Mouse (Mus musculus) heart, embryonic 11.5 days (tissue): ENCODE measurements at regions not wholly inside any gene's neighbourhood (a gene's known extent, or its start where the extent isn't known, plus 50 kb on each side); places are given as distances from the start of the nearest gene placed in this dataset.

Experiments
- ATAC-seq: fragments of 200-750 bp; cut with Nextera tagmentation; replicated peaks from 2 replicates; pipeline ENCODE4 v1.8.0; 2017; ENCODE audit warnings: moderate library complexity; ENCODE audit not compliant: insufficient number of reproducible peaks, low FRiP score, low TSS enrichment
- H3K27ac ChIP-seq: fragments of 300-500 bp; sonication (generic); 2 replicates; pipeline ENCODE4 v1.5.1; 2014; ENCODE audit warnings: mild to moderate bottlenecking, low read depth, low read length
- H3K27me3 ChIP-seq: fragments of 300-500 bp; sonication (generic); 2 replicates; pipeline ENCODE4 v1.6.1; 2014; ENCODE audit warnings: mild to moderate bottlenecking, low read length, mixed read lengths; ENCODE audit not compliant: control insufficient read depth, insufficient read depth
- H3K36me3 ChIP-seq: fragments of 300-500 bp; sonication (generic); 2 replicates; pipeline ENCODE4 v1.6.1; 2014; ENCODE audit warnings: mild to moderate bottlenecking, low read length, moderate library complexity, mixed read lengths; ENCODE audit not compliant: control insufficient read depth, insufficient read depth
- H3K4me1 ChIP-seq: fragments of 300-500 bp; sonication (generic); 2 replicates; pipeline ENCODE4 v1.6.1; 2014; ENCODE audit warnings: low read length; ENCODE audit not compliant: control insufficient read depth, insufficient read depth
- H3K4me2 ChIP-seq: fragments of 300-500 bp; sonication (generic); 2 replicates; pipeline ENCODE4 v1.6.1; 2014; ENCODE audit warnings: mild to moderate bottlenecking, moderate library complexity
- H3K4me3 ChIP-seq: fragments of 300-500 bp; sonication (generic); 2 replicates; pipeline ENCODE4 v1.5.1; 2014; ENCODE audit warnings: low read depth, low read length
- H3K9ac ChIP-seq: fragments of 300-500 bp; sonication (generic); 2 replicates; pipeline ENCODE4 v1.6.1; 2014; ENCODE audit warnings: mild to moderate bottlenecking, low read depth, low read length, moderate library complexity
- H3K9me3 ChIP-seq: fragments of 300-500 bp; sonication (generic); replicated peaks from 2 replicates; pipeline ENCODE4 v1.6.1; 2016; ENCODE audit warnings: low read length; ENCODE audit not compliant: control insufficient read depth
- WGBS: fragments of 180-500 bp; shearing (Covaris S2); extraction: QIAGEN DNeasy Blood & Tissue Kit; methylation state at CpG from one replicate; pipeline ENCODE4 v1.1.7; 2014; ENCODE audit not compliant: insufficient replicate concordance; 5-methylcytosine and 5-hydroxymethylcytosine counted together

DNA sequence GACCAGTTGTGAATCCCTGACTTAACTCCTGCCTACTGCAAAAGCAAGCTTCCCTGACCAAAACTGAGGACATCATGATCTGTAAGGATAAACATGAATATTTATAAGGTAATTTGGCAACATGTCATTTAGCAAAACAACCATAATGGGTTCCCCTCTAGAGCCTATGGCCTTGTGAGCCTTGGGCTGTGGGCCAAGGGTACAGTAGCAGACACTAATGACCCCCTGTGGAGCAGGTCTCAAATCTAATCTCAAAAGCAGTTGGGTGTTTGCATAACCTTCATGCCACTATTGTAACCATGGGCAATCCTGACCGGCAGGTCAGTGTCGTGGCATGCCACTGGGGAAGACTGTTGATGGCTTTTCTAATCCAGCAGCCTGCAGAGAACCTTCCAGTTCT lies 270.8 kb downstream of the Ptpru start:
- no peak for ATAC-seq
- no peak overlapping the region for H3K4me2 ChIP-seq
- H3K27me3 ChIP-seq: no peaks in the 10 kb centered on the region
- no peaks in the 10 kb centered on the region for H3K36me3 ChIP-seq
- no peak overlapping the region for H3K4me3 ChIP-seq
- no peak overlapping the region for H3K27ac ChIP-seq
- no peaks in the 10 kb centered on the region for H3K9me3 ChIP-seq
- 66% methylated on average over 2 of the region's 2 CpGs for WGBS
- no peaks in the 10 kb centered on the region for H3K4me1 ChIP-seq
- no peak overlapping the region for H3K9ac ChIP-seq

- WGBS: 46% methylated on average over 5 of the region's 5 CpGs
- no peak overlapping the region for H3K9ac ChIP-seq
- no peak for ATAC-seq
Observed at GRCm38 (mm10) chr4:131569156-131569555, 268.9 kb downstream of the Ptpru start.

GRCm38 (mm10) chr4:131577571-131577970 lies 260.5 kb downstream of the Ptpru start:
- Histone ChIP-seq H3K9me3 (no peaks in the 10 kb centered on the region), H3K9ac (no peak overlapping the region), H3K27me3 (no peaks in the 10 kb centered on the region), H3K27ac (no peak overlapping the region), H3K4me1 (no peaks in the 10 kb centered on the region), H3K4me2 (no peak overlapping the region), H3K4me3 (no peak overlapping the region), H3K36me3 (no peaks in the 10 kb centered on the region)
- 45% methylated on average over 4 of the region's 4 CpGs for WGBS
- ATAC-seq: no peak

More at GRCm38 (mm10) chr4:131569156-131569555, 268.9 kb downstream of the Ptpru start:
- Histone ChIP-seq H3K36me3 (no peaks in the 10 kb centered on the region), H3K9me3 (no peaks in the 10 kb centered on the region), H3K4me2 (no peak overlapping the region), H3K27me3 (no peaks in the 10 kb centered on the region), H3K4me1 (no peaks in the 10 kb centered on the region), H3K4me3 (no peak overlapping the region), H3K27ac (no peak overlapping the region)

DNA sequence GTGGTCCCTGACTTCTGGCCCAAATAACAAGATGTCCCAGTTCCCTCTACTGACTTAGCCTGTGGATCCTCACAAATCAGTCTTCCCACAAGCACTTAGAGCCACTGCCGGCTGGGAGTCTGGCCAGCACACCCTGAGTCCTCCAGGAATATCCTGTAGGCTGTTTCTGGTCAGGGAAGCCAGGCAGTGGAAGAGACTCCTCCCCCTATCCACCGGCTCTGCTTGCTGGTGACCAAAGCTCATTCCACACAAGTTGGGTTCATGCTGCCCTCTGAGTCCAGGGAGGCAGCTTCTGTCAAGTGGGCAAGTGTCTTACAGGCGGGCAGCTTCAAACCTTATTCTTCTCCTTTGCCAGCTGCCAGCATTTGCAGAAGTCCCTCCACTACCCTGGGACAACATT lies 252.1 kb downstream of the Ptpru start:
- Histone ChIP-seq H3K27ac (no peak overlapping the region), H3K9me3 (no peaks in the 10 kb centered on the region), H3K4me1 (no peaks in the 10 kb centered on the region), H3K4me3 (no peak overlapping the region), H3K4me2 (no peak overlapping the region), H3K9ac (no peak overlapping the region), H3K36me3 (no peaks in the 10 kb centered on the region), H3K27me3 (no peaks in the 10 kb centered on the region)
- WGBS: 56% methylated on average over 3 of the region's 3 CpGs
- ATAC-seq: no peak

GRCm38 (mm10) chr4:131587536-131587935 lies 250.6 kb downstream of the Ptpru start:
- H3K36me3 ChIP-seq: no peaks in the 10 kb centered on the region
- H3K4me2 ChIP-seq: no peak overlapping the region
- 61% methylated on average over 7 of the region's 7 CpGs for WGBS
- H3K4me3 ChIP-seq: no peak overlapping the region
- no peaks in the 10 kb centered on the region for H3K4me1 ChIP-seq
- no peaks in the 10 kb centered on the region for H3K27me3 ChIP-seq
- no peaks in the 10 kb centered on the region for H3K9me3 ChIP-seq
- ATAC-seq: no peak
- no peak overlapping the region for H3K27ac ChIP-seq
- no peak overlapping the region for H3K9ac ChIP-seq

GRCm38 (mm10) chr4:131590136-131590535 lies 248.0 kb downstream of the Ptpru start:
- Histone ChIP-seq H3K4me3 (no peak overlapping the region), H3K27ac (no peak overlapping the region), H3K27me3 (no peaks in the 10 kb centered on the region), H3K9me3 (no peaks in the 10 kb centered on the region), H3K4me2 (no peak overlapping the region), H3K4me1 (no peaks in the 10 kb centered on the region), H3K36me3 (no peaks in the 10 kb centered on the region), H3K9ac (no peak overlapping the region)
- WGBS: 66% methylated on average over 4 of the region's 4 CpGs
- ATAC-seq: no peak

DNA sequence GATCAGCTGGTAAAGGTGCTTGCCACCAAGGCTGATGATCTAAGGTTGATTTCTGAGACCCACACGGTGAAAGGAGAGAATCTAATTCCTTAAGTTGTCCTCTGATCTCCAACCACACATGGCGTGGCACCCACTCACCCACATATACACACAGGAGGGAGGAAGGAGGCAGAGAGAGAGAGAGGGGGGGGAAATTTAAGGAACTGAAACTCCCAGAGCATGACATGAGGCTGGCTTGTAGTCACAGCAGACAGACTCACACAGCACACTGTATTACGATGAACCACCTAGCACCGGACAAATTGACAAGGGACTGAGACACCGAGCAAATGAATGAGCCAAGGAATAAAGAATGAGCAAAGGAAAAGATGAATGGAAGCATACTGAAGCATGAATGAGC lies 246.6 kb downstream of the Ptpru start:
- Histone ChIP-seq H3K4me3 (no peak overlapping the region), H3K4me1 (no peaks in the 10 kb centered on the region), H3K9ac (no peak overlapping the region), H3K27ac (no peak overlapping the region), H3K27me3 (no peaks in the 10 kb centered on the region), H3K36me3 (no peaks in the 10 kb centered on the region), H3K4me2 (no peak overlapping the region), H3K9me3 (no peaks in the 10 kb centered on the region)
- 80% methylated on average over 5 of the region's 5 CpGs for WGBS
- no peak for ATAC-seq

GRCm38 (mm10) chr4:131597996-131598395 lies 240.1 kb downstream of the Ptpru start:
- Histone ChIP-seq H3K4me3 (no peak overlapping the region), H3K9me3 (no peaks in the 10 kb centered on the region), H3K27me3 (no peaks in the 10 kb centered on the region), H3K27ac (no peak overlapping the region), H3K4me2 (no peak overlapping the region), H3K4me1 (no peaks in the 10 kb centered on the region), H3K36me3 (no peaks in the 10 kb centered on the region), H3K9ac (no peak overlapping the region)
- 80% methylated on average over 10 of the region's 10 CpGs for WGBS
- no peak for ATAC-seq

DNA sequence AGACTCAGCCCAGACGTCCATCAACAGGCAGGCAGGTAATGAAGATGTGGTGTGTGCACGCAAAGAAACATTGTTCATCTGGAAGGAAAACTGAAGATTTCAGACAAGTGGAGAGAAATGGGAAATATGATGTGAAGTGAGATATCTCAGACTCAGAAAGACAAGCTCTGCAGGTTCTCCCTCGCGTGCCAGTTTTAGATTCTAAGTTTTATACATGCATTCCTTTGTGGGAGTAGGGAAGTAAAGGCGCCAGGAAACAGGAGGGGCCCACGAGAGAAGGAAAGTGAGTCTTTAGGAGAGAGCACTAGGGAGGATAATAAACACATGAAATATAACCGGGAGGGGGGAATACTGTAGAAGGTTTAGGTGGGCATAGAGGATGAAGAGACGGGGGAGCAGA lies 223.7 kb downstream of the Ptpru start:
- H3K4me2 ChIP-seq: no peak overlapping the region
- no peak overlapping the region for H3K27ac ChIP-seq
- no peak overlapping the region for H3K4me3 ChIP-seq
- no peak overlapping the region for H3K9ac ChIP-seq
- H3K4me1 ChIP-seq: no peaks in the 10 kb centered on the region
- H3K36me3 ChIP-seq: no peaks in the 10 kb centered on the region
- WGBS: 74% methylated on average over 8 of the region's 8 CpGs
- H3K9me3 ChIP-seq: peaks cover 2% of the 10 kb centered on the region; the same call in 1 of the 2 replicates
- ATAC-seq: no peak
- no peaks in the 10 kb centered on the region; the same call in 1 of the 2 replicates for H3K27me3 ChIP-seq
